Mouse (Mus musculus): Measurements from ENCODE around the gene Gpr55.

The Gpr55 gene

GRCm38 (mm10) chr1:85957942-85958619, 2.7 kb downstream of the Gpr55 start:
- no peak for DNase-seq

GRCm38 (mm10) chr1:85957290-85957689, 3.5 kb downstream of the Gpr55 start:
- no peak for DNase-seq

GRCm38 (mm10) chr1:85955150-85955549, 5.7 kb downstream of the Gpr55 start:
- DNase-seq = no peak

- DNase-seq = no peak
These were observed 11.6 kb downstream of the Gpr55 start for GRCm38 (mm10) chr1:85949085-85949684.

GRCm38 (mm10) chr1:85942318-85942717, 18.5 kb downstream of the Gpr55 start:
- DNase-seq = no peak

GRCm38 (mm10) chr1:85937323-85937722, 23.5 kb downstream of the Gpr55 start:
- no peak for DNase-seq

- DNase-seq = no peak
These were observed 24.5 kb downstream of the Gpr55 start for GRCm38 (mm10) chr1:85936265-85936664.

GRCm38 (mm10) chr1:85935148-85935852, 25.5 kb downstream of the Gpr55 start:
- peak; percentile 49 for DNase-seq

- DNase-seq = no peak
These were observed 26.2 kb downstream of the Gpr55 start for GRCm38 (mm10) chr1:85934560-85934959.

GRCm38 (mm10) chr1:85933631-85934465, 27.0 kb downstream of the Gpr55 start:
- DNase-seq = no peak

GRCm38 (mm10) chr1:85933226-85933625, 27.6 kb downstream of the Gpr55 start:
- no peak for DNase-seq

- DNase-seq = no peak
These were observed 29.6 kb downstream of the Gpr55 start for GRCm38 (mm10) chr1:85931170-85931569.

- DNase-seq = no peak
These were observed 31.4 kb downstream of the Gpr55 start for GRCm38 (mm10) chr1:85929406-85929805.

- DNase-seq = no peak
These were observed 32.1 kb downstream of the Gpr55 start for GRCm38 (mm10) chr1:85928688-85929065.

GRCm38 (mm10) chr1:85928057-85928687, 32.6 kb downstream of the Gpr55 start, which contains the start of gene 4933407L21Rik:
Gene 4933407L21Rik, plus strand, starts transcription at chr1:85928483.
- no peak for DNase-seq

GRCm38 (mm10) chr1:85925183-85925582, 35.6 kb downstream of the Gpr55 start:
- DNase-seq = no peak

- DNase-seq = no peak
These were observed 38.0 kb downstream of the Gpr55 start for GRCm38 (mm10) chr1:85922865-85923211.

GRCm38 (mm10) chr1:85922127-85922864, 38.5 kb downstream of the Gpr55 start:
- DNase-seq = no peak

- DNase-seq = no peak
These were observed 39.1 kb downstream of the Gpr55 start for GRCm38 (mm10) chr1:85921725-85922124.

GRCm38 (mm10) chr1:85919621-85920020, 41.2 kb downstream of the Gpr55 start:
- DNase-seq = no peak

- no peak for DNase-seq
These were observed 43.9 kb downstream of the Gpr55 start for GRCm38 (mm10) chr1:85916830-85917450.
